Mouse (Mus musculus) forebrain, embryonic 16.5 days (tissue): Measurements from ENCODE around the gene Tbc1d4. TPM values are rescaled to one million over a fixed set of nuclear protein-coding genes. Genes with fewer than 3 reads are reported as not detected.

Source experiments
- ATAC-seq: fragments of 200-750 bp; cut with Nextera tagmentation; 2 replicates; pipeline ENCODE4 v1.8.0; 2017; ENCODE audit warnings: mild to moderate bottlenecking, moderate library complexity
- H3K27ac ChIP-seq: fragments of 300-500 bp; sonication (generic); 2 replicates; pipeline ENCODE4 v1.5.1; 2014; ENCODE audit warnings: low read length, control low read depth
- H3K27me3 ChIP-seq: fragments of 300-500 bp; sonication (generic); replicated peaks from 2 replicates; pipeline ENCODE4 v1.6.1; 2014; ENCODE audit warnings: low read length; ENCODE audit not compliant: control insufficient read depth, insufficient read depth
- H3K36me3 ChIP-seq: fragments of 300-500 bp; sonication (generic); 2 replicates; pipeline ENCODE4 v1.6.1; 2014; ENCODE audit not compliant: control insufficient read depth, insufficient read depth
- H3K4me1 ChIP-seq: fragments of 300-500 bp; sonication (generic); replicated peaks from 2 replicates; pipeline ENCODE4 v1.6.1; 2014; ENCODE audit warnings: low read length; ENCODE audit not compliant: control insufficient read depth, insufficient read depth
- H3K4me2 ChIP-seq: fragments of 300-500 bp; sonication (generic); 2 replicates; pipeline ENCODE4 v1.6.1; 2014; ENCODE audit warnings: mild to moderate bottlenecking, low read length, control low read depth
- H3K4me3 ChIP-seq: fragments of 300-500 bp; sonication (generic); replicated peaks from 2 replicates; pipeline ENCODE4 v1.5.1; 2014; ENCODE audit warnings: mild to moderate bottlenecking, low read length, control low read depth
- H3K9ac ChIP-seq: fragments of 300-500 bp; sonication (generic); replicated peaks from 2 replicates; pipeline ENCODE4 v1.6.1; 2014; ENCODE audit warnings: low read depth, low read length, control low read depth
- H3K9me3 ChIP-seq: fragments of 300-500 bp; sonication (generic); 2 replicates; pipeline ENCODE4 v1.6.1; 2016; ENCODE audit warnings: low read length; ENCODE audit not compliant: control insufficient read depth
- WGBS: fragments of 180-500 bp; shearing (Covaris S2); extraction: QIAGEN DNeasy Blood & Tissue Kit; methylation state at CpG from one replicate; pipeline ENCODE4 v1.1.7; 2014; 5-methylcytosine and 5-hydroxymethylcytosine counted together
- polyA plus RNA-seq: library from polyadenylated mRNA; unstranded; fragments of >200 nt; fragmentation: Nextera tagmentation; extraction: Ambion mirVana; gene quantifications from 2 replicates; pipeline ENCODE4 v1.2.1, GENCODE M21; 2015

Tbc1d4 gene
- polyA plus RNA-seq: 8.1 and 9.2 TPM in 2 replicates

- Histone ChIP-seq H3K4me2 (peak within 1 kb of the TSS; percentile 98), H3K36me3 (no peaks in the 10 kb centered on the region)
- under 1% methylated on average over 61 of the region's 62 CpGs for WGBS
Observed at GRCm38 (mm10) chr14:101608519-101609368, at the start of gene Tbc1d4. Tbc1d4 (minus strand) TSS chr14:101609191.

DNA sequence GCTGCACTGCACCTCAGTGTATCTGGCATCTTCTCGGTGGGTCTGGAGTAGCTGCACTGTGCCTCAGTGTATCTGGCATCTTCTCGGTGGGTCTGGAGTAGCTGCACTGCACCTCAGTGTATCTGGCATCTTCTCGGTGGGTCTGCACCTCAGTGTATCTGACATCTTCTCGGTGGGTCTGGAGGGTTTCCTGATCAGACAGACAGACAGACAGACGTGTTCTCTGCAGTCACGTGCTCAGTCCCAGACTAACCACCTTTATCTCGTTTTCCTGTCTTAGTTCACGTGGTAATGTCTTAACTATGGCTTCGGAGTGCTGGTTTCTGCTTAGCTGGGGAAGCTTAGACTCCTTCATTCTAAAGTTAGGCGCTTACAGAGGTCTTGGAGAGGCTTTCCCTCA, 47.3 kb upstream of the Tbc1d4 start:
- Histone ChIP-seq H3K27me3 (no peaks in the 10 kb centered on the region), H3K4me2 (no peak overlapping the region), H3K9me3 (no peaks in the 10 kb centered on the region), H3K9ac (no peak overlapping the region), H3K36me3 (no peaks in the 10 kb centered on the region; the same call in 1 of the 2 replicates), H3K4me3 (no peak overlapping the region), H3K4me1 (peaks cover 11% of the 10 kb centered on the region), H3K27ac (no peak overlapping the region)
- ATAC-seq: no peak
- 88% methylated on average over 10 of the region's 10 CpGs for WGBS

More at GRCm38 (mm10) chr14:101608519-101609368, at the start of gene Tbc1d4:
- Histone ChIP-seq H3K4me1 (peaks cover 6% of the 10 kb centered on the region), H3K9me3 (no peaks in the 10 kb centered on the region), H3K27ac (peak within 1 kb of the TSS; percentile 39), H3K9ac (peak within 1 kb of the TSS; percentile 79), H3K27me3 (no peaks in the 10 kb centered on the region), H3K4me3 (peak within 1 kb of the TSS; percentile 96)
- peak; percentile 85 for ATAC-seq

DNA sequence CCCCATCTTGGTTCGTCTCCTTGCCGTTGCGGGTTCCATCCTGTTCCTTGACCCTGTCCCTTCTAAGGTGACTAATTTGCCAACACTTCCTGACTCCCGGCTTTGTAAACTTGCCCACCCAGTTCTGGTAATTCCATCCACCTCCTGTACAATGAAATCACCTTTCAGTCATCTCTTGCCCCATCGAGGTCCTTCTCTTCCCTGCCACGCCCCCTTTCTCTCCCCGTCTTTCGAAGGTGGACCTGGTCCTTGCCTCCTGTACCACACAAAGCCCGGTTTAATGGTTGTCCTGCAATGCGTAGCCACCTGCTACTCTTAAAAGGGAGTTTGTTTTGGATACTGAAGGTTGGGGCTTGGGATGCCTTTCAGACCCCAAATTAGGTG, 45.5 kb upstream of the Tbc1d4 start:
- WGBS: under 1% methylated on average over 10 of the region's 10 CpGs
- H3K4me1 ChIP-seq: peaks cover 11% of the 10 kb centered on the region
- no peaks in the 10 kb centered on the region; the same call in 1 of the 2 replicates for H3K36me3 ChIP-seq
- H3K27me3 ChIP-seq: no peaks in the 10 kb centered on the region
- H3K9me3 ChIP-seq: no peaks in the 10 kb centered on the region
- peak overlapping the region; percentile 84 for H3K4me3 ChIP-seq
- H3K27ac ChIP-seq: no peak overlapping the region
- H3K4me2 ChIP-seq: peak overlapping the region; percentile 93
- ATAC-seq: no peak
- peak overlapping the region; percentile 84 for H3K9ac ChIP-seq

DNA sequence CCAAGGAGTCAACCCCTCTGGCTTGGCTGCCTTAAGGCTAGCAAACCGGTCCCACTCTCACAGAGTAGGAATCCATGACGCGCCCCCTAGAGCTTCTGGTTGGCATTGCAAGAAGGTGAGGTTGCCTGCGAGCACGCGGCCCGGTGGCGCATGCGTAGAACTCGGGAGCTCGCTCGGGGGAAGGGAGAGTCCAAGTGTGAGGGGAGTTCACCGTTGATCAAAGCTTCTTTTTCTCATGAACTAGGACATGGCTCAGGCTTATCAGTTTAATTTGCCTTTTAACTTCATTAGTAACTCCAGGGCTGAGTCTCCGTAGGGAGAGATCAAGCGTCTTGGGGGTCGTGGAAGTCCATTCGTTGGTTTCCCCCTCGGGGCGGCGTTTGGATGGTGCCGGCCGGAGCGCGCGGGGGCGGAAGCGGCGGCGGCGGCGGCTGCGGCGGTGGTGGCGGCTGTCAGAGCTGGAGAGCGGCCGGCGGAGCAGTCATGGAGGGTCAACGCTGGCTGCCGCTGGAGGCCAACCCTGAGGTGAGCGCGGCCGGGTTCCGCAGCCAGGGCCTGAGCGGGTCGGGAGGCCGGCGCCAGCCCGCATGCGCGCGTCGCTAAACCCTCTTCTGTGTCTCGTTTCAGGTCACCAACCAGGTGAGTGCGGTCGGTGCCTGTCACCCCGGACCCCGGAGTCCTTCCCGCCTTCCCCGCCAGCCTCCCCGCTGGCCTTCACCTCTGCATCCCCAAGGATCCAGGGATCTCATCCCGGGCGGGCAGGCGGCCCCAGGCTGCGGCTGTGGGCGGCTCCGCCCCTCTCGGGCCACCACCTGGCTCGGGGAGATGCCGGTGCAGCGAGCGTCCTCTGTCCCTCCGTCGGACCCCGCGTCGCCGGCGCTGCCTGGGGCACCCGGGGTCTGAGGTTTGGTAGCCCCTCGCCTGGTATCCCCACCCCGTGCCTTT, 44.9 kb upstream of the Tbc1d4 start, which contains the start of gene Uchl3:
Uchl3 (plus strand) TSS at position 387 of the 945 bp plus-strand sequence.
- H3K4me3 ChIP-seq: peak within 1 kb of the TSS; percentile 84
- peak within 1 kb of the TSS; percentile 84 for H3K9ac ChIP-seq
- peak within 1 kb of the TSS; percentile 93 for H3K4me2 ChIP-seq
- WGBS: under 1% methylated on average over 76 of the region's 81 CpGs
- peak within 1 kb of the TSS; percentile 49 for H3K27ac ChIP-seq
- peaks cover 11% of the 10 kb centered on the region for H3K4me1 ChIP-seq
- ATAC-seq: peak; percentile 89
- H3K27me3 ChIP-seq: no peaks in the 10 kb centered on the region
- H3K36me3 ChIP-seq: no peaks in the 10 kb centered on the region
- no peaks in the 10 kb centered on the region for H3K9me3 ChIP-seq

DNA sequence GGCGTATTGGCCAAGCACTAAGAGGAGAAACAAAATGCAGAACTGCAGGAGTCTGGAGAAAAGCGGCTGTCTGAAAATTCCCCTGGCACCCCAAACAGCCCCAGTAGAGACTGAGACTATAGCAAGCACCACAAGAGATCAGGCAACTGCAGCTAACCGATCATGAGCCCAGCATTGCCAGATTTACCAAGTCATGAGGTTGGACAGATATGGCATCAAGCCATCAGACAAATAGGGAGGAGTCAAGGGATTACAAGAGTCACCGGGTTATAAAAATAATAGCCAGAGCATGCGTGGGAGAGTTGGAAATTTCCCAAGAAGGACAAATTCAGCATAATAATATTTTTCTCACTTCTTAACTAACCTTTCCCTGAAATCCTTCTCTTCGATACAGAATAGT, 43.6 kb upstream of the Tbc1d4 start:
- 94% methylated on average over 6 of the region's 6 CpGs for WGBS
- no peaks in the 10 kb centered on the region for H3K36me3 ChIP-seq
- H3K27me3 ChIP-seq: no peaks in the 10 kb centered on the region
- no peak overlapping the region for H3K9ac ChIP-seq
- H3K9me3 ChIP-seq: no peaks in the 10 kb centered on the region
- no peak overlapping the region for H3K4me2 ChIP-seq
- H3K27ac ChIP-seq: no peak overlapping the region
- no peak overlapping the region for H3K4me3 ChIP-seq
- peaks cover 11% of the 10 kb centered on the region for H3K4me1 ChIP-seq
- ATAC-seq: no peak

DNA sequence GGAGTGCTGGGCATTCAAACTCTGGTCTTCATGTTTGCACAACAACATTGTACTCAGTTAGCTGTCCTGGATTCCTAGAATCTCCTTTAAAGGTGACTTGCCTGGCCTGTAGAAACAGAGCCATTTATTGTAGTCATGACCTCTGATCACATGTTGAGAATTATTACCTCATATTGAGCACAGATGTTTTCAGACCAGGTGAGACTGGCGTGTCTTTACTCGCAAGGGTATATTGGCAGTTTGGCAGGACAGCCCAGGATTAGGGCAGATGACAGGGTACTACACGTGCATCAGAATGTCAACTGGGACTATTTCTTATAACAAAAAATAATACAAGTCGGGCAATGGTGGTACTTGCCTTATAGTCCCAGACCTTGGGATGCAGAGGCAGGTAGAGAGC, 41.6 kb upstream of the Tbc1d4 start:
- Histone ChIP-seq H3K9ac (no peak overlapping the region), H3K9me3 (no peaks in the 10 kb centered on the region), H3K36me3 (no peaks in the 10 kb centered on the region), H3K27me3 (no peaks in the 10 kb centered on the region), H3K27ac (no peak overlapping the region), H3K4me3 (no peak overlapping the region), H3K4me2 (no peak overlapping the region), H3K4me1 (peaks cover 11% of the 10 kb centered on the region)
- WGBS: 87% methylated on average over 4 of the region's 4 CpGs
- no peak for ATAC-seq

DNA sequence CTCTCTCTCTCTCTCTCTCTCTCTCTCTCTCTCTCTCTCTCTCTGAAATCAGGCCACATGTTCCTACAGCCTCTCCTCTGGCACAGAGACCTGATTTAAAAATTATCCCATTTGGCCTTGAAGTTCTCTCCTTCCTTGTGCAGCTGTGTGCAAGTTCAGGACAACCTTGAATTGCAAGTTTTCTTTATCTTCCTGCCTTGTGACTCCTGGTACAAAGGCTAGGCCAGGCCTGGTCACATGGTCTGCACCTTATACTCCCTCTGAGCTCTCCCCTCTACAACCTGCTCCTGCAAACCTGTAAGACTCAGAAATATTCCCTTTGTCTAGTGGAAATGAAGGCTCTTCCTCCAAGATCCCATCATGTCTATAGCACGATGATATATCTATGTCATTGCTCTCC, 36.0 kb upstream of the Tbc1d4 start:
- Histone ChIP-seq H3K36me3 (no peaks in the 10 kb centered on the region), H3K27me3 (no peaks in the 10 kb centered on the region), H3K9ac (no peak overlapping the region), H3K9me3 (no peaks in the 10 kb centered on the region), H3K4me1 (no peaks in the 10 kb centered on the region), H3K27ac (no peak overlapping the region), H3K4me3 (no peak overlapping the region), H3K4me2 (no peak overlapping the region)
- ATAC-seq: no peak
- 94% methylated on average over 1 of the region's 1 CpGs for WGBS

GRCm38 (mm10) chr14:101640153-101640843, 31.3 kb upstream of the Tbc1d4 start, which contains the start of gene Commd6:
Commd6 (minus strand) TSS chr14:101640686.
- ATAC-seq: peak; percentile 99
- H3K4me2 ChIP-seq: peak within 1 kb of the TSS; percentile 83
- no peaks in the 10 kb centered on the region for H3K36me3 ChIP-seq
- H3K27ac ChIP-seq: peak within 1 kb of the TSS; percentile 70
- H3K9me3 ChIP-seq: no peaks in the 10 kb centered on the region
- peak within 1 kb of the TSS; percentile 93 for H3K9ac ChIP-seq
- peak within 1 kb of the TSS; percentile 85 for H3K4me3 ChIP-seq
- WGBS: under 1% methylated on average over 39 of the region's 39 CpGs
- H3K27me3 ChIP-seq: no peaks in the 10 kb centered on the region
- H3K4me1 ChIP-seq: peaks cover 5% of the 10 kb centered on the region
